Mouse (Mus musculus) right cerebral cortex, postnatal 10 days (tissue): ENCODE results near the gene Sec24a.
"Not testable (repeated sequence)": the region's sequence is repeated elsewhere in the genome, so short reads cannot be mapped to it uniquely, and the experiment has no call there.

Experiments used
- DNase-seq, 2 experiments: peaks; one replicate each; pipeline ENCODE4 v3.0.0; 2021; ENCODE audit warnings: low spot score in 2 of 2

Sec24a gene

GRCm38 (mm10) chr11:51688330-51689328 lies 74.8 kb downstream of the Sec24a start, which contains the start of gene 0610009B22Rik:
0610009B22Rik (minus strand) TSS chr11:51688874.
- peak; percentile 100 for DNase-seq

DNA sequence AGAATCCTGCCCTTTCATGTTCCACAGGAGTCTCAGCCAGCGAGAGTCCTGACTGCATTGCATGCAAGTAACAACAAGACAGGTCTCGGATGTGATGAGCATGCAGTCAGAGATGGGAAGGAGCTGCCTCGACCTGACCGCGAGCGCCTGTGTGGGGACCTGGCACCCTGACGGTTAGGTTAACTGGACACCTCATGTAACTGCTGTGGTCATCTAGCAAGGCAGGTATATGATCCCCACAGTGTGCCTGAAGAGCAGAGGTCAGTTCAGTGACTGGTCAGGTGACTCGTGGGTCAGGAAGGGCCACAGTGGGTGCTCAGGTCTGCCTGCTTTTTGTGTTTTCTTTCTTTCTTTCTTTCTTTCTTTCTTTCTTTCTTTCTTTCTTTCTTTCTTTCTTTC lies 81.5 kb downstream of the Sec24a start:
- DNase-seq: no peak

- DNase-seq: peak; percentile 80 to 93
Observed at GRCm38 (mm10) chr11:51681324-51681975, 82.0 kb downstream of the Sec24a start.

DNA sequence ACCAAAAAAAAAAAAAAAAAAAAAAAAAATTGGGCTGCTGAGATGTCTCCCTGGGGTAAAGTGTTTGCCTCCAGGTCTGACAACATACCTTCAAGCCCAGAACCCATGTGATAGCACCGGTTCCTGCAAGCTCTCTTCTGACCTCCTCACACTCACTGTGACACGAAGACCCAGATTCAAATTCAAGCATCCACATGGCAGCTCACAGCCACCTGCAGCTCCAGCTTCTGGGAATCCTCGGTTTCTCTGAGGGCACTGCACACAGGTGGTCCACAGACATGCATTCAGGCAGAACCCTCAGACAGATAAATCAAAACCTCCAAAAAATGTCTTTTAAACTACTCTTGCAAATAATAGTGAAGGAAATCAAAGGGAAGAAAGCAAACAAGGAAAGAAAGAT lies 84.0 kb downstream of the Sec24a start:
- no peak for DNase-seq

DNA sequence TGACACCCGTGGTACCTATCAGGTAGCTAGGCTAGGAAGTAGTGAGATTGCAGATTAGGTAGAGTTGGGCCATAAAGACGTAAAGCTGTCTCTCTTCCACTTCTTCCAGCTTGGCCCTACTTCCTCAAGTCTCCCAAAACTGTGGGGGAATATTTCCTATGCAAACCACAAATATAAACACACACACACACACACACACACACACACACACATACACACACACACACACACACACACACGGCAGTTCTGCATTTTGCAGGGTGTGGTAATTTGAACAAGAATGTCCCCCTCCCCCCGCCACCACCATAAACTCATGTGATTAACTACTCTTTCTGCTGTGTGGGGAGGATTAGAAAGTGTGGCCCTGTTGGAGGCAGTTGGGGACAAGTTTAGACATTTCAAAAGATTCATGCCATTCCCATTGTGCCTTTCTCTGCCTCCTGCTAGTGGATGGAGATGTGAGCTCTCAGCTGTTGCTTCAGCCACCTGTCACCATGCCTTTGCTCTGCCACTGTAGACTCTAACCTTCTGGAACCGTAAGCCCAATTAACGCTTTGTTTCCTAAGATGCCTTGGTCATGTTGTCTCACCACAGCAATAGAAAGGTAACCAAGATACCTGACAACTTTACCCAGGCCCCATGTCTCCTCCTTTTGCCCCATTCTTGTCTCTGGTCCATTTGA lies 85.6 kb downstream of the Sec24a start:
- DNase-seq: no peak

- no peak for DNase-seq
Observed at GRCm38 (mm10) chr11:51675386-51675785, 88.0 kb downstream of the Sec24a start.

DNA sequence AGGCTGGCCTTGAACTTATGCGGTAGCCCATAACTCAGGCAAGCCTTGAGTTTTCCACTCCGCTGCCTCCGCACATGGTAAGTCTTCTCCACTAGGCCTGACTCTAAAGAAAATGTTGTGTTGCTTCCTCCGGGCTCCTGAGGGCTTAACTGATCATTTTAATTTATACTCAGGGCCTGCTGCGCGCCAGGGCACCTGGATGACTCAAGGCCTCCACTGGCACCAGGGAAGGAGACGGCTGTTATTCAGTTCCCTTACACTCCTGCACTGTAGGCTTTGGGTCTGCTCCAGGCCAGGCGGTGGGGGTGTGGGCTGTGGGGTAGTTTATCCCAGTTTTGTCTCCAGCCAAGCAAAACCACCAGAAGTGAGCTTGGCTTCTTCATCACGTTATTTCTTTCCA lies 90.1 kb downstream of the Sec24a start:
- peak in 1 of 2 experiments; percentile 10 for DNase-seq

- DNase-seq: no peak
Observed at GRCm38 (mm10) chr11:51671376-51671775, 92.1 kb downstream of the Sec24a start.

GRCm38 (mm10) chr11:51670846-51671245 lies 92.6 kb downstream of the Sec24a start:
- no peak for DNase-seq

DNA sequence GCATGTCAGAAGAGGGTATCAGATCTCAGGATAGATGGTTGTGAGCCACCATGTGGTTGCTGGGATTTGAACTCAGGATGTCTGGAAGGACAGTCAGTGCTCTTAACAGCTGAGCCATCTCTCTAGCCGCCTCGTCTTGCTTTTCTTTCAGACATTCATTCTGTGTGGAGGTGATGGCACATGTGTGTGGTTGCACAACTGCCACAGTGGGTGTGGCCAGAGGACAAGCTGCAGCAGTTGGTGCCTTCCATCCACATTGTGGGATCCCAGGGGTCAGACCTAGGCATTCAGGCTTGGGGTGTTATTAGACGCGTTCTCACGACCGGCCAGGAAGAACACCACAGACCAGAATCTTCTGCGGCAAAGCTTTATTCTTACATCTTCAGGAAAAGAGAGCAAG lies 98.7 kb downstream of the Sec24a start:
- not testable (repeated sequence) for DNase-seq

- no peak for DNase-seq
Observed at GRCm38 (mm10) chr11:51662632-51663031, 100.8 kb downstream of the Sec24a start.

GRCm38 (mm10) chr11:51661867-51662365 lies 101.5 kb downstream of the Sec24a start:
- no peak for DNase-seq

DNA sequence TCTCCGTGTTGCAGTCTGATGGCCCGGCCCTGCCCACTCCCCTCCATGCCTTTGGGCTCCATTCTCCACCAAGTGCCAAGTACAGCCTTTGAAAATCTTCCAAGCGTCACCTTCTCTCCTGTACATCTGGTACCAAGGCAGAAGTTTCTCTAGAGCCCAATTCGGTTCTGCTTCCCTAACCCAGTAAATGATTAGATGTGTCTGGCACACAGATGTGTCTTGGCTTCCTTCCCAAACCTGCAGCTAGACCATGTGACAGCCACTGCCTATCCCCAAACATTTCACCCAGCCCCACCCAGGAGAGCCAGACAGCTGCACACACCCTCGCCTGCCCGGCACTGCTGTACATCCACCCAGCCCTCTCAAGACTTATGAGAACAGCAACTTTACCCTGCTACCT lies 104.7 kb downstream of the Sec24a start:
- no peak for DNase-seq

DNA sequence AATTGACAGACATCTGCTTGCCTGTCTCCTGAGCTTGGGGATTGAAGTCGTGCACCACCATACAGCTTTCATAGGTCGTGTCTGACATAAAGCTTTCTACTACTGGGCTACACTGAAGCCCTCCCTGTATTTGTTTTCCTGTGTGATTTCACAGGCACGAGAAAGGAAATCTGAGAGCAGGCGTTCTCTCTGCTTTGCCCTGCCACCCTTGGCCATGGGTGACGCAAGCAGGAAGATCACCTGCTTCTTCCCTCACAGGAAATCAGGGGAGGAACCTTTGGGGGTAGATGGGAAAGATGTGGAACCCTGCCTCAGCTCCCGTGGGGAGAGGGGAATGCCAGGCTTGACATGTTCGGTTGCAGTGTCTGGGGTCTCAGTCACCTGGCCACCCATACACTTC lies 105.1 kb downstream of the Sec24a start:
- DNase-seq: no peak

GRCm38 (mm10) chr11:51656798-51657521 lies 106.5 kb downstream of the Sec24a start:
- no peak for DNase-seq

DNA sequence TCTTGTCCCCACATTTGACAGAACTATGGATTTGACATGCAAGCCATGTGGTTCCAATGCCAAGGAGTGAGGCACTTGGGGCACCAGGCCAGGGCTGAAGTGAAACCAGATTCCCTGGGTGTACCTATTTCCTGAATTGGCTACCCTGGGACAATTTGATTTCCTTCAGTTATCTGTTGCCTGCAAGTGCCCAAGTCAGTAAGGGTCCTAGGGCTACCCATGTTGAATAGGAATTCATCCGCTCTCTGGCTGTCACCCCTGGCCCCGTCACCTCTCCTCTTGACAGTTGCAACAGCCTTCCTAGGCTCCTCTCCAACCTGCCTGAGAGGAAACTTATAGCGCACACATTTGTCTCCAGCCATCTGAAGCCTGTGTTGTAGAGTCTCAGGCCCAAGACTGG lies 108.5 kb downstream of the Sec24a start:
- no peak for DNase-seq

- DNase-seq: no peak
Observed at GRCm38 (mm10) chr11:51653736-51654135, 109.7 kb downstream of the Sec24a start.

DNA sequence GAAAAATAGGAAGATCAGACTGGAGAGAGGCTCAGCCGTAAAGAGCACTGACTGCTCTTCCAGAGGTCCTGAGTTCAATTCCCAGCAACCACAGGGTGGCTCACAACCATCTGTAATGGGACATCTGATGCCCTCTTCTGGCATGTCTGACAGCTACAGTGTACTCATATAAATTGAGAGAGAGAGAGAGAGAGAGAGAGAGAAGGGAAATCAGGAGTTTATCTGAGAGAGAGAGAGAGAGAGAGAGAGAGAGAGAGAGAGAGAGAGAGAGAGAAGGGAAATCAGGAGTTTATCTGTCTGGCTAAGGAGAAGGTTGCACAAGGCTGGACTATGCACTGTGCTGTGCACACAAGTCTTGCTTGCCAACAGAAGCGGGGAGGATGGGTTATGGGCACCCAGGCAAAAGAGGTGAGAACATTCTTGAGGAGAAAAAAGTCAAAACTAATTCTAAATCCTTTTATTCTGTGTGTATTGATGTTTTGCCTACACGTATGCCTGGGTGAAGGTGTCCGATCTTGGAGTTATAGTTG lies 110.5 kb downstream of the Sec24a start:
- DNase-seq: no peak

- peak; percentile 64 to 67 for DNase-seq
Observed at GRCm38 (mm10) chr11:51650691-51651515, 112.5 kb downstream of the Sec24a start, which contains the start of the genes N4bp3 and D930048N14Rik. N4bp3 (minus strand) TSS chr11:51650842. D930048N14Rik (plus strand) TSS chr11:51650954.

GRCm38 (mm10) chr11:51650261-51650660 lies 113.2 kb downstream of the Sec24a start:
- DNase-seq: peak in 1 of 2 experiments; percentile 25
